In the genomic region with DNA sequence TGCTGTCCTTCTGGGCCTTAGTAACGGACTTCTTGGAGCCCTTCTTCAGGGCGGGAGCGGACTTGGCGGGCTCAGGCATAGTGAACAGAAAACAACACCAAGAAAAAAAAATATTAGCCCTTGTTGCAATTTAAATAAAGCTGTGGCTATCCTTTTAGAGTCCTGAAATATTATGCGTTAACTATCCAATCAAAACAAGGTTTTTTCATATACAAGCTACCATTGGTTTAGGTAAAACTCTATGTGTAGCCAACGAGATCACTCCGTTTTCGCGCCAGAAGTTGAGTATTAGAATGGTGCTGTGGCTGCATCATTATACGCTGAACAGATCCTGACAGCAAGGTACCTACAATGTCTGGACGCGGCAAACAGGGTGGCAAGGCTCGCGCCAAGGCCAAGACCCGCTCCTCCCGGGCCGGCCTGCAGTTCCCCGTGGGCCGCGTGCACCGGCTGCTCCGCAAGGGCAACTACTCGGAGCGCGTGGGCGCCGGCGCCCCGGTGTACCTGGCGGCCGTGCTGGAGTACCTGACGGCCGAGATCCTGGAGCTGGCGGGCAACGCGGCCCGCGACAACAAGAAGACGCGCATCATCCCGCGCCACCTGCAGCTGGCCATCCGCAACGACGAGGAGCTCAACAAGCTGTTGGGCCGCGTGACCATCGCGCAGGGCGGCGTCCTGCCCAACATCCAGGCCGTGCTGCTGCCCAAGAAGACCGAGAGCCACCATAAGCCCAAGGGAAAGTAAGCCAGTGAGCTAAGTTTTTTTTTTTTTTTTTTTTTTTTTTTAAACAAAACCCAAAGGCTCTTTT, we compare ENCODE assay signal across 7 mouse cellular contexts. TPM values are rescaled to one million over a fixed set of nuclear protein-coding genes. Genes with fewer than 3 reads are reported as not detected.
DNase-seq lines count a peak whose midpoint lies in the region; ATAC-seq and TF ChIP-seq lines count a peak whose summit lies in the region.
"Not testable (repeated sequence)": the region's sequence is repeated elsewhere in the genome, so short reads cannot be mapped to it uniquely, and the experiment has no call there.

Gene Hist1h2af (plus strand): TSS at position 347 of the 808 bp plus-strand sequence.

- ATAC-seq in intestine, postnatal 0 days = 0 out of 2 replicates have a peak, but pooled peaks have one; percentile 22
- peak; percentile 33 for ATAC-seq in megakaryocyte progenitor cell, adult 5-6 weeks (replicated peaks; ENCODE audit: poor library complexity)

- peak within 1 kb of the TSS; percentile 43; the same call in 1 of the 2 replicates for H3K9ac ChIP-seq in intestine, postnatal 0 days (ENCODE audit: low read depth, low read length)

- H3K36me3 ChIP-seq in embryonic facial prominence, embryonic 10.5 days (replicated peaks); intestine, postnatal 0 days (ENCODE audit: control insufficient read depth, insufficient read depth): not testable (repeated sequence)

- H3K4me2 ChIP-seq in intestine, postnatal 0 days (replicated peaks; ENCODE audit: low read depth) = peak within 1 kb of the TSS; percentile 82

- TF ChIP-seq CTCF in intestine, postnatal 0 days (IDR thresholded peaks at IDR 0.05; ENCODE audit: low read depth) = peak; percentile 20

- not testable (repeated sequence) for H3K9me3 ChIP-seq in embryonic facial prominence, embryonic 10.5 days; intestine, postnatal 0 days (ENCODE audit: control insufficient read depth)

- peak within 1 kb of the TSS; percentile 60 for H3K4me3 ChIP-seq in embryonic facial prominence, embryonic 10.5 days
- peak within 1 kb of the TSS; percentile 45 for H3K4me3 ChIP-seq in intestine, postnatal 0 days (ENCODE audit: low read depth, low read length)

- H3K27me3 ChIP-seq in embryonic facial prominence, embryonic 10.5 days (replicated peaks; ENCODE audit: low read depth, poor library complexity, severe bottlenecking); intestine, postnatal 0 days (replicated peaks; ENCODE audit: control insufficient read depth, insufficient read depth, low read length): not testable (repeated sequence)

- intact Hi-C loops in left cerebral cortex, postnatal 36 days (cut with DNase I) = loop anchor here (5.0 to 10.0 kb wide), 3 partner anchors 49 to 1819 kb away; partner anchors contain the start of genes Hist1h2ag, Hist1h2ai, Hist1h2bj and Hist1h2bl

- DNase-seq in adrenal gland, postnatal 10 days = peak; percentile 73
- peak; percentile 84 for DNase-seq in embryonic facial prominence, embryonic 10.5 days (ENCODE audit: low spot score)
- peak; percentile 97 for DNase-seq in heart, adult 11 months
- DNase-seq in left cerebral cortex, postnatal 36 days (ENCODE audit: low spot score in 2 of 2) = peak; percentile 67 to 73
- DNase-seq in right cerebral cortex, postnatal 25 days = peak; percentile 64

- under 1% methylated on average over 33 of the region's 53 CpGs for WGBS in embryonic facial prominence, embryonic 10.5 days
- WGBS in intestine, postnatal 0 days = under 1% methylated on average over 25 of the region's 53 CpGs

- H3K27ac ChIP-seq in embryonic facial prominence, embryonic 10.5 days (replicated peaks) = peak within 1 kb of the TSS; percentile 94
- H3K27ac ChIP-seq in intestine, postnatal 0 days (ENCODE audit: low read depth, low read length) = peak within 1 kb of the TSS; percentile 51

- peaks cover 43% of the 10 kb centered on the region for H3K4me1 ChIP-seq in embryonic facial prominence, embryonic 10.5 days
- H3K4me1 ChIP-seq in intestine, postnatal 0 days (replicated peaks; ENCODE audit: control insufficient read depth, insufficient read depth, low read length) = not testable (repeated sequence)

RNA-seq across cellular contexts. Expression of gene Hist1h2af, which starts in this region (rescaled TPM):
- total RNA-seq in adrenal gland, postnatal 10 days (2021) = 100 to 1,000 TPM; 261 to 325 TPM
- 4.8 and 5.5 TPM in 2 replicates for polyA plus RNA-seq in embryonic facial prominence, embryonic 10.5 days (2016; fragmentation: Nextera tagmentation; extraction: Ambion mirVana)
- 2.7 and 3.0 TPM in 2 replicates for polyA plus RNA-seq in intestine, postnatal 0 days (2015; fragmentation: Nextera tagmentation; extraction: Ambion mirVana)
- total RNA-seq in left cerebral cortex, postnatal 36 days (2021) = 1 to 10 TPM; 6.2 to 7.0 TPM
- 36.0 and 48.7 TPM in 2 replicates for total RNA-seq in megakaryocyte progenitor cell, adult 5-6 weeks (2015)
- 1,885 and 2,197 TPM in 2 replicates for total RNA-seq in megakaryocyte progenitor cell, adult 5-6 weeks (2017)

Comparison
In these comparisons a context has a peak if more than half of its experiments do, and no peak if none do; other contexts are left out.
1. Peak in every context shown above with its lines: DNase-seq, ATAC-seq, H3K4me3 ChIP-seq and H3K27ac ChIP-seq.
2. RNA of gene Hist1h2af (total RNA-seq): 36.0 to 2,197 TPM in megakaryocyte progenitor cell, adult 5-6 weeks and 261 to 325 TPM in adrenal gland, postnatal 10 days; 6.2 to 7.0 TPM in left cerebral cortex, postnatal 36 days; every median in the first group is over 4 times any median in the second.